Mouse (Mus musculus): ENCODE results near the gene BC048679.

Gene BC048679

DNA sequence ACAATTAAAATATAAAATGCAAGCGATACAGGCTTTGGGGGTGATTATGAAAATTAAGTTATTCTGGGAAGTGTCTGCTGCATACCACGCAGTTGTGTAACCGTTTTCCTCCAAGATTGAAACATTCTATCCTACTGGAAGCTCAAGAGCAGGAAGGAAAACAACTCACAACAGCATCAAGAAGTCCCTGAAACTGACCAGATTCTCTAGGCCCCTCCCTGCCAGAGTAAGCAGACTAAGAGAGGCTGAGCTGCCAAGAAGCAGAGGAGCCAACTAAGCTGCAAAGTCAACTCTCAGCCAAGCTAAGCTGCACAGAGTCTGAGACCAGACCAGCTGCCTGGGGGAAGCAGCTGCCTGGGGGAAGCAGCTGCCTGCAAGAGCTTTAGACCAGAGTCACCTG is 22.9 kb downstream of the BC048679 start:
- no peak for DNase-seq

DNA sequence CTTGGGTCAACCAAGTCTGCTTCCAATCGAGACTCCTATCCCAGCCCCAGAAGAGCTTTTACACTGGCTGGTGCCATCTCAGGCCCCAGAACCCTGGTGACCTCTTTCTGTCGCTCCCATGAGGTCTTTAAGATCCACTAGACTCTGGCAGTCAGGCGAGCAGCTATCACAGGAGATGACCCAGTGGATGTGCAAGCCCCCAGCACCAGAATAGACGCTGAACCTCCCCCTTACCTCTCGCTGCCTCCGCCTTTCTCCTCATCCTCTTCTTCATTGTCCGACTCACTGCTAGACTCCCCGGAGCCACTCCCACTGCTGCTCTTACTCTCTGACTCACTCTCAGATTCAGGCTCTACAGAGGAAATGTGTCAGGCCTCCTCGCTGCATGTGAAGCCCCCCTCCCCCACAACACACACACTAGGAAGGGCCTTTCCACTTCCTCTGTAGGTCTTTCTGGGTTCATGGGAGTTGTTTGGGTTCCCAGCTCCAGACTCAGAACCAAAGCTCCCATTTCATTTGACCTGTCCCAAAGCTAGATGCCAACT is 33.1 kb downstream of the BC048679 start:
- no peak for DNase-seq

DNA sequence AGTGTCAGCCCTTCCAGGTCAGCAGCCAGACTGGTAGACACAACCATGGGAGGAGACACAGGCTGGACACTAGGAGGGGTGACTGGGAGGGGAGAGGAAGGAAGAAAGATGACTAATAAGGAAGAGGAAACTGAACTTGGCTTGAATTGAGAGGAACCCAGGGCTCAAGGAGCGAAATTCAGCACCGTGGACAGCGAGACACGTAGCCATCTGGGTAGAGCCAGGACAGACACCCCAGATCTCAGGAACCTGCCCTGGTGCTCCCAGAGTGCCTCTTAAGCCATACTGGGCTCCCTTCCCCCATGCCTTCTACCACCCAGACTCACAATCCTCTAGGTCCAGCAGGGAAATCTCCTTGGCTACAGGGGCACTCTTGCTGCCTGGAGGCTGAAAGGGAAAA is 34.0 kb downstream of the BC048679 start:
- DNase-seq: peak; percentile 24

DNA sequence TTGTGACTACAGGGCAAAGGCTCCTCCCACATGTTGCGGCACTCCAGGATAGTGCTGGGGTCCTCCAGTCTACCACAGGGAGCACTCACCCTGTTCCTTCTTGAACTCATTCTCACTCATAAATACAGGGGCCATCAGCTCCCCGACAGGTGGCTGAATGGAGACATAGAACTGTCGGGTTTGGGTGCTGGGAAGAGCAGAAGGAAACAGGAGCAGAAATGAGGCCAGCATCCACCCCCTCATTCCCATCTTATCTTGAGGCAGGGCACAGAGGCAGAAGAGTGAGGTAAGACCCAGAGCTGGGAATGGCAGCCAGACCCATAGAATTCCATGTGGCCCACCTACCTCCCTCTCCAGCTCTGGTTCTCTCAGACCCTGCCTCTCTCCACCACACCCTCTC is 35.3 kb downstream of the BC048679 start:
- no peak for DNase-seq

DNA sequence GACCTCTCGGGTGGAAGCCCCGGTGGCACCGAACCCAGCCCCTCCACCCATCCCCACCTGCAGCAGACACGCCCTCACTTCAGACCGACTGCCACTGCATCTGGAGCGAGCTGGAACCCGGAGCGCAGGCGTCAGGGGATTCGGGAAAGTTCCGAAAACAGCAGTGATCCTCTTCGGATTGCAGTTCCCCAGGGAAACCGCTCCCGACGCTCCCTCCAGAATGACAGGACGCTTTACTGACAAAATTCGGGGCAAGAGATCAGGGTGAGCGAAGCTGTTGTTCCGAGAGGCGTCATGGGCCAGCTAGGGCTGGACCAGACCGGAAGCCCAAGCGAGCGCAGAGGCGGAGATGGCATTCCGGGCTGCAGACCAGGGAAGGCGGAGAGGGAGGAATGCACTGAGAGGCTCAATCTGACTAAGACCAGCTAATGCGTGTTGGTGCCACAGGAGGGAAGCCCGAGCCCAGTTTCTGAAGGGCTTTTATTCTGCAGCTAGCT is 42.9 kb downstream of the BC048679 start, which contains the start of gene Cpeb1:
Cpeb1 (minus strand) TSS at position 311 of the 497 bp plus-strand sequence.
- DNase-seq: no peak

DNA sequence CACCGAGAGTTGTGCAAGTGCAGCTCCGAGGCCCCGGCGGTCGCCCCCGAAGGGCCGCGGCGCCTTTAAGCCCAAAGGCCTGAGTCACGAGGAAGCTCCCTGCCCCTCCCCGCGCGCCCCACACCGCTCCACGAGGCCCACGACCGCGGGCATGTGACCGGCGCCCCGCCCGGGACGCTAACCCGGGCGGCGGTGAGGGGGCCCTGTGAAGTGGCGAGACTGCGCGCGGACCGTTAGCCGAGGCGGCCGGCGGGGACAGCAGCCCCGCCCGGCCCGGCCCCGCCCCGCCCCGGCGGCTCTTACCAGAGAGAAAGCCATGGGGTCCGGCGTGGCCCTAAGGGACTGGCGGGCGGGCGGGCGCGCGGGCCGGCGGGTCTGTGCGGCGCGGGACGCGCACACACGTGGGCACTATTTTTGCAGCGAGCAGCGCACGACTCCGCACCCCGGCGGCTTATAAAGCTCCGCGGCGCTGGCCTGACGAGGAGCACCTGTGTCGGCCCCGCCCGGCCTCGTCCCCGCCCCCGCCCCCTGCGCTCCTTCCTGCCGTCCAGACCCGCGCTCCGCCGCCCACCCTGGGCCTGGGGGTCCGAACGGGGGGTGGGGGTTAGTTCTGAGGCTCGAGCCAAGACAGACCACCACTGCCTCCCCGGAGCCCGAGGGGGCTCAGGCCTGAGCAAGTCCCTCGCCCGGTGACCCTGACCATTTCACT is 43.6 kb downstream of the BC048679 start:
- peak; percentile 20 for DNase-seq

DNA sequence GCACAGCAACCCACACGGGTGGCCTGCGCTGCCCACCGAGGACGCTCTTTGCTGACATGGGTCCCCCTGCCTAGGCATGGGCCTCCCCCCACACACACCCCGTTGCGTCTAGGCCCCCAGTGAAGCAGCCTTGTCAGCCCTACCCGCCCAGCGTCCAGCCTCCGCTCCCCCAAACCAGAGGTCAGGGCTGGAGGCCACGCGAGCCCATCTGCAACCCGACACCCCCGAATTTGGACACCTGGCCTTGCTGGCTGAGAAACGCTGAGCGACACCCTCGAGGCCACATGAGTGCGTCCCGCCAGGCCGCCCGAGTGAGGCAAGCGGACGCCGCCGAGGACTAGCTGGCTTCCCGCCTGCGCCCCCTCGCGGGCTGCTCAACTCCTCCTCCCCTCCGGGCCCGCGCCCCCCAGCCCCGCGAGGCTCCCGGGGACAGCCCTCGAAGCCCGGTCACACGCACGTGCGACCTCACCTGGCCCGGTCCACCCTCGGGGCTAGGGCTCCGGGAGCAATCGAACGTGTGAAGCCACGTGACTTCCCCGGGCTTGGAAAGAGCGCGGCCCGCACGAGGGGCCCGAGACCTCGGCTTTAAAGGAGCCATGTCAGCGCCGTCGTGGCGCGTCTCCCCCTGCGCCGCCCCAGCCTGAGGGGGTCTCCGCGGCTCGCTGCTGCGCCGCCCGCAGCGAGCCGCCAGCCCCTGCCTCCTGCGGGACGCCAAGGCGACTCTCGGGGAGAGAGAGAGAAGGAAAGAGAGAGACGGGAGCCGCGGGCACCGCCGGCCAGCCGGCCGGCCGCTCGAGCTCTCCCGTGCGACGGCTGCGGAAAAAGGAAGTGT is 44.4 kb downstream of the BC048679 start:
- peak; percentile 58 for DNase-seq

DNA sequence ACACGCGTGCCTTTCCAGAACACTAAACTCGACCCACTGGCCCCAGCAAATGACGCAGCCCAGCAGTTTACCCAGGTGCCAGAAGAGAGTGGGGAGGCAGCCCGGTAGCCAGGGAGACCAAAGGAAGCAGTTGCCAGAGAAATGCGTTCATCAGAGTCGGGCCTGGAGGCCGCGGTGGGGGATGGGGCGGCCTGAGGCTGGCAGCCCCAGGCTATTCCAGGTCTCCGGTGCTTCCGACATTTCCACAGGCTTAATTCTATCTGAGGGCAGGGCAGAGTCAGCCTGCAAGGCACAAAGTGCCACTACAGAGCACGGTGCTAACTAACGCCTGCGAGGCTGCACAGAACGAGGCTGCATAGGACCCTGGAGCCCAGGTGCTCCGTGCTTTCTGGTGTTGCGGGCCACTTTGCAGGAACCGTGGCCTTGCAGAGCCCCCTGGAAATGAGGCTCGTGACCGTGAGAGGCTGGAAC is 45.1 kb downstream of the BC048679 start:
- DNase-seq: no peak

All from thymus, postnatal 14 days (tissue).